Mouse (Mus musculus): Measurements from ENCODE around the gene Fam151a. TPM values are rescaled to one million over a fixed set of nuclear protein-coding genes. Genes with fewer than 3 reads are reported as not detected.
"Not testable (repeated sequence)": the region's sequence is repeated elsewhere in the genome, so short reads cannot be mapped to it uniquely, and the experiment has no call there.

Gene Fam151a
- total RNA-seq (2021), result not detected
- long read RNA-seq, experiment 1, result 0 reads
- long read RNA-seq, experiment 2, result 0 reads

GRCm38 (mm10) chr4:106733636-106734035, at the start of gene Fam151a:
TSS of gene Fam151a (plus strand) at chr4:106733889.
- no peak for TF ChIP-seq CTCF (conservative IDR thresholded peaks at IDR 0.05)
- H3K4me3 ChIP-seq, result no peak within 1 kb of the TSS
- DNase-seq (ENCODE audit: low spot score in 2 of 2), result no peak
- H3K27ac ChIP-seq, result no peak within 1 kb of the TSS

GRCm38 (mm10) chr4:106688636-106689296, 44.9 kb upstream of the Fam151a start:
- Histone ChIP-seq H3K4me3 (no peak overlapping the region), H3K27ac (no peak overlapping the region)
- TF ChIP-seq CTCF (conservative IDR thresholded peaks at IDR 0.05), result no peak
- DNase-seq (ENCODE audit: low spot score in 2 of 2), result no peak

DNA sequence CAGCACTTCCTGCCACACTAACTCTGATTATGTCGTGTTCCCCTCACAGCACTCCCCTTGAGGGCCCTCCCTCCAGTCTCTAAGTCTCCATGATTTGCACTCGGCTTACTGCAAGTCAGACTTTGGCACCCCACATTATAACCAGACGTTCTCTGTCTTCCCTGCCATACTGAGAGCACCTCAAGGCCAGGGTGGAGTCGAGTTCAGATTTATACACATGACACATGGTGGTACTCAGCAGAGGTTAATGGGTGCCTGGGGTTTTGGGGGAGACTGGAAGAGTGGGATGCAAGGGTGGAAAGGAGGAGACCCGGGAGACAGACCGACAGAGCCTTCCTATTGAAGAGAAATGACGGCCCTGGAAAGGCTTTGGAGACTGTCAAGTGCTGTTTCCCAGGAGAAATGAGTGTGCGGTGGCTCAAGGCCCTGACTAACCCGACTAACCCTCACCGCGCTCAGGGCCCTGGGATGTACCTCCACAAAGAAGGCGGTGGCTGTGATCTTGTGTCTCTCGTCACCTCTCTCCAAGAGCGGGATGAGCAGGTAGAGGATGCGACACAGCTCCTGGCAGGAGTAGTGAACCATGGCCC, 39.8 kb upstream of the Fam151a start:
- H3K27ac ChIP-seq, result no peak overlapping the region
- TF ChIP-seq CTCF (conservative IDR thresholded peaks at IDR 0.05), result no peak
- no peak for DNase-seq (ENCODE audit: low spot score in 2 of 2)
- H3K4me3 ChIP-seq, result no peak overlapping the region

GRCm38 (mm10) chr4:106699989-106700388, 33.7 kb upstream of the Fam151a start:
- H3K4me3 ChIP-seq, result no peak overlapping the region
- peak; percentile 31 to 39 for DNase-seq (ENCODE audit: low spot score in 2 of 2)
- H3K27ac ChIP-seq, result peak overlapping the region; percentile 83
- peak; percentile 62 for TF ChIP-seq CTCF (conservative IDR thresholded peaks at IDR 0.05)

DNA sequence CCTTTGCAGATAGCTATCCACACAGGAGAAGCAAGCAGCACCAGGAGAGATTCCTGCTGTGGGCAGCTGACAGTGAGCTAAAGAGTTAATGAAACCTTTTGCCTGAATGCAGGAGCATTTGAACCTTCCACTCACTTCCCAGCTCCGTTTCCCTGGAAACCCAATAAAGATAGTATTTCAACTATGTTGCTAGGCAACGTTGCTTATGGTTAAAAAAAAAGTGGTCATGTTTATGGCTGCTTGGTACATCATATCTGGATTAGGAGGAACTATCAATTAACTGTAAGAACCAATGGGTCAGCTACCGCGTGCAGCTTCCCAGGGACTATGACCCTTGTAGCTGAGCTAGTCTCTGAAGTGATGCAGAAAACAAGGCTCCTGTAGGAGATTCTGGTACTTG, 32.9 kb upstream of the Fam151a start:
- H3K27ac ChIP-seq, result peak overlapping the region; percentile 83
- no peak for TF ChIP-seq CTCF (conservative IDR thresholded peaks at IDR 0.05)
- H3K4me3 ChIP-seq, result no peak overlapping the region
- peak in 1 of 2 experiments; percentile 49 for DNase-seq (ENCODE audit: low spot score in 2 of 2)

- TF ChIP-seq CTCF (conservative IDR thresholded peaks at IDR 0.05), result no peak
- no peak overlapping the region for H3K4me3 ChIP-seq
- peak overlapping the region; percentile 87 for H3K27ac ChIP-seq
- DNase-seq (ENCODE audit: low spot score in 2 of 2), result no peak
Measured at GRCm38 (mm10) chr4:106703956-106704355, 29.7 kb upstream of the Fam151a start.

GRCm38 (mm10) chr4:106704416-106704815, 29.3 kb upstream of the Fam151a start:
- H3K4me3 ChIP-seq, result no peak overlapping the region
- peak; percentile 56 to 64 for DNase-seq (ENCODE audit: low spot score in 2 of 2)
- peak overlapping the region; percentile 87 for H3K27ac ChIP-seq
- no peak for TF ChIP-seq CTCF (conservative IDR thresholded peaks at IDR 0.05)

GRCm38 (mm10) chr4:106705096-106705665, 28.5 kb upstream of the Fam151a start:
- DNase-seq (ENCODE audit: low spot score in 2 of 2), result no peak
- Histone ChIP-seq H3K27ac (peak overlapping the region; percentile 87), H3K4me3 (no peak overlapping the region)
- no peak for TF ChIP-seq CTCF (conservative IDR thresholded peaks at IDR 0.05)

DNA sequence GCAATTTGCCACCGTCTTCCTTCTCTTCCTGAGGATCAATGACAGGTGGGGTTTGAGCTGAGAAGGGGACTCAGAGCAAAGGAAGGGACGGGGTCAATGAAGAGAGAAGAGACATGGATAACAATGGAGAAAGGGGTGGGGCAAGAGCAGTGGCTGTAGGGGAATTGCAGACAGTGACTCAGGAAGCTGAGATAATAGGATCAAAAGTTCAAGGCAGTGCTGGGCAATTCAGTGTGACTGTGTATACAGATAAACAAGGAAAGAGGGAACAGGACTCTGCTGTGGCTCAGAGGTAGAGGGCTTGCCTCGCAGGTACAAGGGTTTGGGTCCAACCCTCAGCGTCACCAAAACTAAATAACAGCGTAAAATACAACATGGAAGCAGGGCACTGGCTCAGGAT, 25.7 kb upstream of the Fam151a start:
- TF ChIP-seq CTCF (conservative IDR thresholded peaks at IDR 0.05), result no peak

GRCm38 (mm10) chr4:106708408-106708807, 25.3 kb upstream of the Fam151a start:
- TF ChIP-seq CTCF (conservative IDR thresholded peaks at IDR 0.05), result peak; percentile 91
- peak; percentile 55 to 93 for DNase-seq (ENCODE audit: low spot score in 2 of 2)
- 0 out of 2 replicates have a peak overlapping the region, but pooled peaks have one; percentile 13 for H3K4me3 ChIP-seq
- H3K27ac ChIP-seq, result peak overlapping the region; percentile 48; the same call in 1 of the 2 replicates

More for the DNA sequence above, 25.7 kb upstream of the Fam151a start:
- DNase-seq (ENCODE audit: low spot score in 2 of 2), result no peak
- Histone ChIP-seq H3K27ac (peak overlapping the region; percentile 48; the same call in 1 of the 2 replicates), H3K4me3 (0 out of 2 replicates have a peak overlapping the region, but pooled peaks have one; percentile 13)

DNA sequence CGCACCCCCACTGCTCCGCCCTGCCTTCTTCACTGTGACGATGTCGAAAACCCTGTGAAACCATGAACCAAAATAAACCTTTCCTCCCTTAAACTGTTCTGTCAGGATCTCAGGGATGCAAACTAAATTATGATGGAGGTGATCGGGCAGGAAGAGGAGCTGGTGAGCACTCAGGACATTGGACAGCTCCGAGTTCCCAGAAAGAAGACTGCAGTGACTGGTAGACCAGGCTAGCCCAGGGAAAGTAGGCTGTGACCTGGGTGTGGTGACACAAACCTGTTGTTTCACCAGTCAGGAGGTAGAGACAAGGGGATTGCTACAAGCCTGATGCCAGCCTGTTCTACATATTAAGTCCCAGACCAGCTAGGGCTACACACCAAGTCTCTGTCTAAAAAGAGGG, 20.1 kb upstream of the Fam151a start:
- TF ChIP-seq CTCF (conservative IDR thresholded peaks at IDR 0.05), result no peak
- DNase-seq (ENCODE audit: low spot score in 2 of 2), result no peak
- H3K4me3 ChIP-seq, result no peak overlapping the region

GRCm38 (mm10) chr4:106720631-106721030, 13.1 kb upstream of the Fam151a start:
- no peak for TF ChIP-seq CTCF (conservative IDR thresholded peaks at IDR 0.05)
- no peak for DNase-seq (ENCODE audit: low spot score in 2 of 2)
- H3K27ac ChIP-seq, result no peak overlapping the region
- H3K4me3 ChIP-seq, result no peak overlapping the region

More for the DNA sequence above, 20.1 kb upstream of the Fam151a start:
- H3K27ac ChIP-seq, result no peak overlapping the region

DNA sequence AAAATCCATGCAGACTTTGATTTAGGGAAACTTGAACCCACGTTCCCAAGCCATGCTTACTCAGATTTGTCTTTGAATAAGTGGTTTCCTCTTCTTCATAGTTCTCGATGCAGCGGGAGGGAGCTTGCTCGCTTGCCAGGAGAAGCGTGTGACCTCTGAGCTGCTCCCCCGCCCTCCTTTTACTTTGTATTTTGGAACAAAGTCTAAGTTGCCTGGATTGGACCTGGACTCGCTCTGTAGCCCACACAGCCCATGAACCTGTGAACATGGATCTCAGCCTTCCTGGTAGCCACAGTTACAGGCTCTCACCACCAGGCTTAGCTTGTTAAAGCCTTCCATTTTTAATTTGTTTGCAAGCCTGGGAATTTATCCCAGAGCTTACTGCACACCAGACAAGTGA, 2.9 kb upstream of the Fam151a start, which contains the start of gene Mroh7:
Gene Mroh7, minus strand, starts transcription at position 112 of the 400 bp plus-strand sequence.
- DNase-seq (ENCODE audit: low spot score in 2 of 2), result no peak
- Histone ChIP-seq H3K4me3 (no peak within 1 kb of the TSS), H3K27ac (no peak within 1 kb of the TSS)
- peak; percentile 35 for TF ChIP-seq CTCF (conservative IDR thresholded peaks at IDR 0.05)

- not testable (repeated sequence) for H3K4me3 ChIP-seq; H3K27ac ChIP-seq; DNase-seq (ENCODE audit: low spot score in 2 of 2)
Measured at GRCm38 (mm10) chr4:106736884-106737283, 3.2 kb downstream of the Fam151a start.
